Mouse (Mus musculus): ENCODE results near the gene Fam219b.

The Fam219b gene

GRCm38 (mm10) chr9:57525516-57525915 lies 11.8 kb upstream of the Fam219b start:
- no peak for DNase-seq

- DNase-seq: no peak
Observed at GRCm38 (mm10) chr9:57526435-57526834, 10.9 kb upstream of the Fam219b start.

- DNase-seq: no peak
Observed at GRCm38 (mm10) chr9:57531946-57532345, 5.4 kb upstream of the Fam219b start.

GRCm38 (mm10) chr9:57536362-57536761 lies 966 bp upstream of the Fam219b start:
- no peak for DNase-seq

GRCm38 (mm10) chr9:57537728-57538181 lies 427 bp downstream of the Fam219b start:
- no peak for DNase-seq

GRCm38 (mm10) chr9:57539550-57539949 lies 2.2 kb downstream of the Fam219b start:
- DNase-seq: no peak

- no peak for DNase-seq
Observed at GRCm38 (mm10) chr9:57541312-57541711, 4.0 kb downstream of the Fam219b start.

- no peak for DNase-seq
Observed at GRCm38 (mm10) chr9:57543951-57544350, 6.6 kb downstream of the Fam219b start.

- no peak for DNase-seq
Observed at GRCm38 (mm10) chr9:57547287-57547686, 10.0 kb downstream of the Fam219b start.

GRCm38 (mm10) chr9:57547869-57548268 lies 10.5 kb downstream of the Fam219b start:
- DNase-seq: no peak

- no peak for DNase-seq
Observed at GRCm38 (mm10) chr9:57549186-57549585, 11.9 kb downstream of the Fam219b start.

- DNase-seq: no peak
Observed at GRCm38 (mm10) chr9:57550126-57550862, 13.0 kb downstream of the Fam219b start.

GRCm38 (mm10) chr9:57552139-57552887 lies 15.0 kb downstream of the Fam219b start, which contains the start of gene Mpi:
Gene Mpi, minus strand, starts transcription at chr9:57552763.
- peak; percentile 69 for DNase-seq

- no peak for DNase-seq
Observed at GRCm38 (mm10) chr9:57553119-57553518, 15.8 kb downstream of the Fam219b start.

GRCm38 (mm10) chr9:57554753-57555152 lies 17.4 kb downstream of the Fam219b start:
- DNase-seq: no peak

- no peak for DNase-seq
Observed at GRCm38 (mm10) chr9:57557215-57557614, 19.9 kb downstream of the Fam219b start.

- no peak for DNase-seq
Observed at GRCm38 (mm10) chr9:57558625-57559024, 21.3 kb downstream of the Fam219b start.

- DNase-seq: no peak
Observed at GRCm38 (mm10) chr9:57559568-57559967, 22.2 kb downstream of the Fam219b start.

- DNase-seq: no peak
Observed at GRCm38 (mm10) chr9:57560263-57560662, 22.9 kb downstream of the Fam219b start.

GRCm38 (mm10) chr9:57560861-57561710 lies 23.8 kb downstream of the Fam219b start, which contains the start of gene Scamp2:
Gene Scamp2, plus strand, starts transcription at chr9:57560943.
- peak; percentile 90 for DNase-seq

GRCm38 (mm10) chr9:57561711-57562099 lies 24.4 kb downstream of the Fam219b start:
- DNase-seq: no peak

GRCm38 (mm10) chr9:57562896-57563372 lies 25.6 kb downstream of the Fam219b start:
- no peak for DNase-seq

GRCm38 (mm10) chr9:57564609-57565008 lies 27.3 kb downstream of the Fam219b start:
- DNase-seq: no peak

Measured in thymus, postnatal 14 days (tissue).